Mouse (Mus musculus): ENCODE results near the gene Ccdc62. TPM values are rescaled to one million over a fixed set of nuclear protein-coding genes. Genes with fewer than 3 reads are reported as not detected.

Gene Ccdc62
- polyA plus RNA-seq, 1 experiment = 2.3 TPM

DNA sequence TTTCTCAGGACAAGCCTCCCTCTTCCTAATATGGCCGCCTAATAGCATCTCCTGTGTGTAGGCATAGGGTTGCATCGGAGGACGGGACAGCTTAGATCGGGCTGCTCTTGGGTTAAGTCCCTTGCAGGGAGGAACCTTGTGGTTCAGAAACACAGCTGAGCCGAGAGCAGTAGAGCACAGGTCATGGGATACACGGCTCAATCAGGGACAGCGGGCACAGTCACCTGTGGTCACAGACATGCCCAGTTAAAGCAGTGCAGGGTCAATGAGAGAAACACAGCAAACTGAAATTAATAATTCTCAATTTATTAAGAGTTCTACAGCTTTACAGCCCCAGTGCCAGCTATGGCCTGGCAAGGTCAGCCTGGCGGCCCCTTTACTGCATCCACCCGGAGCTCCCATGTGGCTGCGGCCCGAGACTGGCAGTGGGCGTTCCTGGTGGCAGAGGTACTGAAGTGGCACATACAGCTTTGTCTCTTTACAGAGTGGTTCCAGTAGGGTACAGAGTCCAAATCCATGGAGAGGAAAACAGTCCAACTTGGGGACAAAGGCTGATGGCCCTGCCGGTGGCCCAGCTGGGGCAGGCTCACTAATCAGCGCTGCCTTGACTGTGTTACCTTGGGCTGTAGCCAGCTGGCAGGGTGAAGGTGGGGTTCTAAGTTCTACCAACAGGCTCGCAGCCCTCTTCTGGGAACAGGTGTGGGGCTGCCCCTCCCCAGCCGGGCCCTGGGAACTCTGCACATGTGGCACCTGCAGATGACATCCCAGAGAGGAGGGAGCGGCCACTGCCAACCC is 74.1 kb downstream of the Ccdc62 start:
- 82% methylated on average over 17 of the region's 17 CpGs for WGBS
- H3K4me1 ChIP-seq (replicated peaks; ENCODE audit: control insufficient read depth, insufficient read depth, low read length) = peaks cover 9% of the 10 kb centered on the region
- H3K4me3 ChIP-seq (ENCODE audit: control insufficient read depth, insufficient read depth, low read length) = no peak overlapping the region
- no peak overlapping the region for H3K27ac ChIP-seq (ENCODE audit: control insufficient read depth, insufficient read depth, low read length)
- H3K27me3 ChIP-seq (ENCODE audit: control insufficient read depth, insufficient read depth, low read length) = no peaks in the 10 kb centered on the region
- TF ChIP-seq POLR2A (IDR thresholded peaks at IDR 0.05; ENCODE audit: control insufficient read depth, extremely low read depth, insufficient read depth, low read length, poor library complexity) (no peak), CTCF (IDR thresholded peaks at IDR 0.05; ENCODE audit: borderline replicate concordance, control insufficient read depth, extremely low read depth, insufficient read depth, low read length, poor library complexity) (no peak)
- DNase-seq = peak; percentile 34
- H3K36me3 ChIP-seq (ENCODE audit: control insufficient read depth, insufficient read depth, low read length) = peaks cover 30% of the 10 kb centered on the region

DNA sequence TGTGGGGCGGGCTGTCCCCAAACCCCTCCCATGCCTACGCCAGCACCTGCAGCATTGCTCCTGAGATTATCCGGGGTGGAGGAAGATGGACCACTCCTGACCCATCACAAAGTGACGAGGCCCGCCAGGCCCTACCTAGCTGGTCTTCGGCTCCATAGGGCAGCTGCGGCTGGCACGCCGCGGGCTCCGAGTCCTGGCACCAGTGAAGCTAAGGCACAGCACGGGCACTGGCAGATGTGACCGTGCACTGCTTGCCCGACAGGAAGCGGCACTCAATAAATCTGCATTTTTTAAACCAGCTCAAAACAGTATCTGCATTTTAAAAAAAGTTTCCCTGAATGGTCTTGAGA is 74.6 kb downstream of the Ccdc62 start:
- H3K36me3 ChIP-seq (ENCODE audit: control insufficient read depth, insufficient read depth, low read length) = peaks cover 32% of the 10 kb centered on the region
- no peak overlapping the region for H3K27ac ChIP-seq (ENCODE audit: control insufficient read depth, insufficient read depth, low read length)
- no peak for TF ChIP-seq CTCF (IDR thresholded peaks at IDR 0.05; ENCODE audit: borderline replicate concordance, control insufficient read depth, extremely low read depth, insufficient read depth, low read length, poor library complexity)
- no peak for TF ChIP-seq POLR2A (IDR thresholded peaks at IDR 0.05; ENCODE audit: control insufficient read depth, extremely low read depth, insufficient read depth, low read length, poor library complexity)
- WGBS = 91% methylated on average over 15 of the region's 15 CpGs
- H3K4me3 ChIP-seq (ENCODE audit: control insufficient read depth, insufficient read depth, low read length) = no peak overlapping the region
- no peak for DNase-seq
- H3K27me3 ChIP-seq (ENCODE audit: control insufficient read depth, insufficient read depth, low read length) = no peaks in the 10 kb centered on the region
- H3K4me1 ChIP-seq (replicated peaks; ENCODE audit: control insufficient read depth, insufficient read depth, low read length) = peaks cover 9% of the 10 kb centered on the region

DNA sequence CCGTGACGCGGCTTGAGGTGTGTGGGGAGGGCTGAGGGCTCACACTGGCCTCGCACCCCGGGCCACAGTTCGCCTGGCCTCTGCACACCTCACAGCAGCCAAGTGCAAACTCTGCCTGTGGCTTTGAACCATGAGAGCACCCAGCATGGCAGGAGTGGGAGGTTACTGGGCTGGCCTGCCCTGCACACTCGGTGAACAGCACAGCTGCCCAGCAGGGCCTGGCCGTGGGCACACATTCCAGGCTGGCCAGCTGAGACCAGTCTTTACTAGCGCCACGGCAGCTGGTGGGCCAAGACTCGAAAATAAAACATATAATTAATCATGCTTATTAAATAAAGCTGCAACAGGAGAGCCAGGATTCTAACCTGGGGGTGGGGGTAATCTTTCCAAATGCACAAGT is 75.1 kb downstream of the Ccdc62 start:
- no peak overlapping the region for H3K27ac ChIP-seq (ENCODE audit: control insufficient read depth, insufficient read depth, low read length)
- no peak for DNase-seq
- 95% methylated on average over 11 of the region's 11 CpGs for WGBS
- H3K27me3 ChIP-seq (ENCODE audit: control insufficient read depth, insufficient read depth, low read length) = no peaks in the 10 kb centered on the region
- peaks cover 35% of the 10 kb centered on the region for H3K36me3 ChIP-seq (ENCODE audit: control insufficient read depth, insufficient read depth, low read length)
- peaks cover 9% of the 10 kb centered on the region for H3K4me1 ChIP-seq (replicated peaks; ENCODE audit: control insufficient read depth, insufficient read depth, low read length)
- no peak overlapping the region for H3K4me3 ChIP-seq (ENCODE audit: control insufficient read depth, insufficient read depth, low read length)
- TF ChIP-seq POLR2A (IDR thresholded peaks at IDR 0.05; ENCODE audit: control insufficient read depth, extremely low read depth, insufficient read depth, low read length, poor library complexity) = no peak

DNA sequence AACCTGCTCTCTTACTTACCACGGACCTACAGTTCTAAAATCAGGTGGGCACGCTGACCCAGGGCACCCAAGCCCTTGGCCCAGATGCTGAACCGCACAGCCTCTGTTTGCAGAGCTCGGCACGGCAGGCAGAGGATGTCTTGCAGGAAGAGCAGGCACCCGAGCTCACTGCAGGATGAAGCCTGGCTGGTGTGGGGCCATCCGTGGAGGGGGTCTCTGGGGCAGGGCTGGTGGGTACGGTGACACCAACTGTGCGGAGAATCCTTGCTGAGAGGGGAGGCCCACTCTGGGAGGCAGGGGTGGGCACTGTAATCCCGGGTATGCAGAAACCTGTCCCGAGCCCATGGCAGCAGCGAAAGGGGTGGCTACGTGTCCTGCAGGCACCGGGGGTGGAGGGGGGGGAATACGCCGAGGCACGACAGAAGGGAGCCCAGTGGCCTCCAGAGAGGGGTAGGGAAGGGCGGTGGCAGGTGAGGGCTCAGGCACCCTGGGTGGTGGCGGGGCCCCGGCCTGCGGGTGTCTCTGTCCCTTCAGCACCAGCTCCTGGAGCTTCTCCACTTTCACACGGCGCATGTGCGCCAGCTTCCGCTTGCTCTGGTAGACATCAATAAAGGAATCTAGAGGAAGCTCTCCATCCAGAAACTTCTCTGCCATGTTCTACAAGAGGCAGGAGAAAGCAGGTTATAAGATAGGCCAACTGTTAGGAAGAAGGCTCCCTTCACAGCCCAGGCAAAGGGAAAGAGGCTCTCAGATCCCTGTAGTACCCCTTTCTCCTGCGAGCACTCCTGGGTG is 75.8 kb downstream of the Ccdc62 start:
- TF ChIP-seq CTCF (IDR thresholded peaks at IDR 0.05; ENCODE audit: borderline replicate concordance, control insufficient read depth, extremely low read depth, insufficient read depth, low read length, poor library complexity) (no peak), POLR2A (IDR thresholded peaks at IDR 0.05; ENCODE audit: control insufficient read depth, extremely low read depth, insufficient read depth, low read length, poor library complexity) (no peak)
- Histone ChIP-seq H3K27me3 (ENCODE audit: control insufficient read depth, insufficient read depth, low read length) (no peaks in the 10 kb centered on the region), H3K27ac (ENCODE audit: control insufficient read depth, insufficient read depth, low read length) (no peak overlapping the region), H3K4me1 (replicated peaks; ENCODE audit: control insufficient read depth, insufficient read depth, low read length) (peaks cover 13% of the 10 kb centered on the region), H3K36me3 (ENCODE audit: control insufficient read depth, insufficient read depth, low read length) (peaks cover 35% of the 10 kb centered on the region), H3K4me3 (ENCODE audit: control insufficient read depth, insufficient read depth, low read length) (no peak overlapping the region)
- WGBS = 96% methylated on average over 26 of the region's 26 CpGs
- DNase-seq = no peak

DNA sequence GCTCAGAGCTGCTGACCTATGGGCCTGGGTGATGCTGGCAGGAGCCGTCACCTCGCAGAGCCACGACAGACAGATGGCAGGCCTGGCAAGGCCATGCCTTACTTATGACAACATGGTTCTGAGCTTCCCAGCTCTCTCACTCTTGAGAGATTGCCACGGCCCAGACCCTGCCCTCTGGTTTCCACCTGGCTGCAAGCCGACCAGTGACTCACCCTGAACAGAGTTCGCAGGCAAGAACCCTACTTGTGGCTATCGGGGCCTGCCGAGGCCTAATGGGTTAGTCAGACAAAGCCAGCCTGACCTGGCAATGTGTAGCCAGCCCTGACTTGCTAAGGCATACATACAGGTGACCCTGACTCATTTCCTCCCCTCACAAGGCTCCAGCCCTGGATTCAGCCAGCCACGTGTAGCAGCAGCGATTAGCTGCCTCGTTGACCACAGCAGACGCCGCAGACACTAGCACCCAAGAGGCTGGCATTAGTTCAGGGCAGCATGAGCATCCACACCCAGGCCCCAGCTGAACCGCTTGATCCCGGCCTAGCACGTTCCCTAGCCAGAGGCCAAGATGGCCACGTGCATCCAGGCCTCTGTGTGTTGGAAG is 76.5 kb downstream of the Ccdc62 start:
- Histone ChIP-seq H3K36me3 (ENCODE audit: control insufficient read depth, insufficient read depth, low read length) (peaks cover 35% of the 10 kb centered on the region), H3K4me3 (ENCODE audit: control insufficient read depth, insufficient read depth, low read length) (no peak overlapping the region), H3K4me1 (replicated peaks; ENCODE audit: control insufficient read depth, insufficient read depth, low read length) (peaks cover 20% of the 10 kb centered on the region), H3K27me3 (ENCODE audit: control insufficient read depth, insufficient read depth, low read length) (no peaks in the 10 kb centered on the region), H3K27ac (ENCODE audit: control insufficient read depth, insufficient read depth, low read length) (no peak overlapping the region)
- 92% methylated on average over 17 of the region's 17 CpGs for WGBS
- no peak for TF ChIP-seq CTCF (IDR thresholded peaks at IDR 0.05; ENCODE audit: borderline replicate concordance, control insufficient read depth, extremely low read depth, insufficient read depth, low read length, poor library complexity)
- no peak for TF ChIP-seq POLR2A (IDR thresholded peaks at IDR 0.05; ENCODE audit: control insufficient read depth, extremely low read depth, insufficient read depth, low read length, poor library complexity)
- no peak for DNase-seq

DNA sequence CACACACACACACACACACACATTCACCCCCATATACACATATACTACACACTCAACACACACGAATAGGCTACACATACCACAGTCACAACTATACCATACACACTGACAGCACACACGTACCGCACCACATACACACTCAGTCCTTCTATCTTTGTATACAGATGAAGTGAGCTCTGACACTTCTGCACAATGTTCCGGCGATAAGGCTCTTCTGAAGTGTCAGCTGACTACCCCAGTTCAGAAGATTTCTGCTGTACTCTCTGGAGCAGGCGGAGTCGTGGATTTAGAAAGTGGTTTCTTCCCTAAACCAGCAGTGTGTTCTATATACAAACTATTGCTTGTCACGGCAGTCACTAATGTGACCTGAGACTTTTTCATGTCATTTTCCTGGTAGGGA is 79.6 kb downstream of the Ccdc62 start:
- no peak overlapping the region for H3K4me3 ChIP-seq (ENCODE audit: control insufficient read depth, insufficient read depth, low read length)
- DNase-seq = no peak
- H3K27ac ChIP-seq (ENCODE audit: control insufficient read depth, insufficient read depth, low read length) = no peak overlapping the region
- 94% methylated on average over 8 of the region's 8 CpGs for WGBS
- H3K36me3 ChIP-seq (ENCODE audit: control insufficient read depth, insufficient read depth, low read length) = peaks cover 35% of the 10 kb centered on the region
- TF ChIP-seq CTCF (IDR thresholded peaks at IDR 0.05; ENCODE audit: borderline replicate concordance, control insufficient read depth, extremely low read depth, insufficient read depth, low read length, poor library complexity) = no peak
- TF ChIP-seq POLR2A (IDR thresholded peaks at IDR 0.05; ENCODE audit: control insufficient read depth, extremely low read depth, insufficient read depth, low read length, poor library complexity) = no peak
- no peaks in the 10 kb centered on the region for H3K27me3 ChIP-seq (ENCODE audit: control insufficient read depth, insufficient read depth, low read length)
- peaks cover 30% of the 10 kb centered on the region for H3K4me1 ChIP-seq (replicated peaks; ENCODE audit: control insufficient read depth, insufficient read depth, low read length)
